Mouse (Mus musculus) hindbrain, postnatal 0 days (tissue): ENCODE data around the gene Nek2. TPM values are rescaled to one million over a fixed set of nuclear protein-coding genes. Genes with fewer than 3 reads are reported as not detected.

Experiments
- ATAC-seq: fragments of 200-750 bp; cut with Nextera tagmentation; 2 replicates; pipeline ENCODE4 v1.8.0; 2017; ENCODE audit warnings: mild to moderate bottlenecking, moderate TSS enrichment, moderate library complexity
- DNase-seq: peaks from one replicate; pipeline ENCODE4 v3.0.0-alpha.2; 2015; ENCODE audit warnings: low spot score
- H3K27ac ChIP-seq: fragments of 300-500 bp; sonication (generic); 2 replicates; pipeline ENCODE4 v1.5.1; 2014; ENCODE audit warnings: mild to moderate bottlenecking
- H3K27me3 ChIP-seq: fragments of 300-500 bp; sonication (generic); 2 replicates; pipeline ENCODE4 v1.6.1; 2014; ENCODE audit warnings: low read length, mixed read lengths; ENCODE audit not compliant: insufficient read depth
- H3K36me3 ChIP-seq: fragments of 300-500 bp; sonication (generic); 2 replicates; pipeline ENCODE4 v1.6.1; 2014; ENCODE audit warnings: low read length, mixed read lengths; ENCODE audit not compliant: insufficient read depth
- H3K4me1 ChIP-seq: fragments of 300-500 bp; sonication (generic); 2 replicates; pipeline ENCODE4 v1.6.1; 2014; ENCODE audit warnings: antibody characterized with exemption, low read length, mixed read lengths; ENCODE audit not compliant: insufficient read depth
- H3K4me2 ChIP-seq: fragments of 300-500 bp; sonication (generic); 2 replicates; pipeline ENCODE4 v1.6.1; 2014; ENCODE audit warnings: low read depth, mild to moderate bottlenecking, low read length, moderate library complexity, mixed read lengths
- H3K4me3 ChIP-seq: fragments of 300-500 bp; sonication (generic); 2 replicates; pipeline ENCODE4 v1.5.1; 2014; ENCODE audit warnings: low read length
- H3K9ac ChIP-seq: fragments of 300-500 bp; sonication (generic); replicated peaks from 2 replicates; pipeline ENCODE4 v1.6.1; 2014; ENCODE audit warnings: mild to moderate bottlenecking, low read length, moderate library complexity, mixed read lengths
- H3K9me3 ChIP-seq: fragments of 300-500 bp; sonication (generic); 2 replicates; pipeline ENCODE4 v1.6.1; 2016; ENCODE audit warnings: low read length, mixed read lengths
- CTCF ChIP-seq: IDR thresholded peaks from 2 replicates; pipeline ENCODE4 v1.5.1; 2016; ENCODE audit warnings: antibody characterized with exemption, control low read depth, low read depth
- WGBS: fragments of 180-500 bp; shearing (Covaris S2); extraction: QIAGEN DNeasy Blood & Tissue Kit; methylation state at CpG from one replicate; pipeline ENCODE4 v1.1.7; 2014; 5-methylcytosine and 5-hydroxymethylcytosine counted together
- polyA plus RNA-seq: library from polyadenylated mRNA; unstranded; fragments of >200 nt; fragmentation: Nextera tagmentation; extraction: Ambion mirVana; gene quantifications from 2 replicates; pipeline ENCODE4 v1.2.1, GENCODE M21; 2015
- total RNA-seq: library from RNA; depleted of rRNA; stranded (reverse); fragments of >200 nt; gene quantifications from 2 replicates; pipeline ENCODE4 v1.2.3, GENCODE M21; 2014

The Nek2 gene
- total and polyA plus RNA-seq, 2 experiments from 2014 or later: 7.7 to 9.1 TPM

DNA sequence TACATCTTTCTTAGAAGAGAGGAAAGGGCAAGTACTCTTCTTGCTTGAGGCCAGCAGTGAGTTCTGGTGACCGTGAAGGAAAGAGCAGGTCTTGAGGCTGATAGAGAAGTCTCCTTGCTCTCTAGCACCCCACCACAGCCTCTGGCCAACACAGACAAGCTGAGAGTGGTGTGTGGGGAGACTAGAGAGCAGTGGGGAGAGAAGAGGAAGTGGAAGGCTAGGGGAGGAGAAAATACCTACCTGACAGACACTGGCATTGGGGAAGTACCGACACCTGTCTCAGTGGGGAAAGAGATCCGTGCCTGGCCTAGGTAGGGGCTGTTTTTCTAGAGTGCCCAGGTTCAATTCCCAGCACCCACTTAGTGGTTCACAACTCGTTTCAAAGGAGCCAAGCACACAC, 7.0 kb upstream of the Nek2 start:
- no peak overlapping the region for H3K9ac ChIP-seq
- DNase-seq (no peak), ATAC-seq (no peak)
- no peak overlapping the region for H3K4me3 ChIP-seq
- H3K9me3 ChIP-seq: no peaks in the 10 kb centered on the region
- no peak overlapping the region for H3K4me2 ChIP-seq
- no peaks in the 10 kb centered on the region for H3K36me3 ChIP-seq
- H3K4me1 ChIP-seq: no peaks in the 10 kb centered on the region
- 83% methylated on average over 4 of the region's 4 CpGs for WGBS
- no peak for TF ChIP-seq CTCF
- no peak overlapping the region for H3K27ac ChIP-seq
- no peaks in the 10 kb centered on the region for H3K27me3 ChIP-seq

DNA sequence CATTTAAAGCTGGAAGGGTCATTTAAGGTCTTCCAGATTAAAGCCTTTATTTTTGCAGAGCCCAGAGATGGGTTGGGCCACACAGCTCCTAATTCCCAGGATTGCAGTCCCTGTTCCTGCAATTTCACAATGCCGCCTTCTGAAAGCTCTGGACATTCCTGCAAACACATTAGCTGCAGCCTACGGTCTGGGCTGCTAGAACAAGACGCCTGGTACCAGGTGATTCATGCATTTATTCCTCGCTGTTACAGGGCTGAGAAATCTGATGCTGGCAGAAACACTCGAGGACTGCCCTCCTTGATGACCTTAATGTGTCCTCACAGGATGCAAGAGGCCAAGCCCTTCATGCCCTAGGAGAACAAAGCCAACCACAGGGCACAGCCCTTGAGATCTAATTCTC, 6.3 kb upstream of the Nek2 start:
- no peak overlapping the region for H3K27ac ChIP-seq
- H3K4me1 ChIP-seq: no peaks in the 10 kb centered on the region
- no peak overlapping the region for H3K9ac ChIP-seq
- no peak for ATAC-seq
- H3K4me3 ChIP-seq: no peak overlapping the region
- 69% methylated on average over 5 of the region's 5 CpGs for WGBS
- H3K36me3 ChIP-seq: no peaks in the 10 kb centered on the region
- no peaks in the 10 kb centered on the region for H3K9me3 ChIP-seq
- no peaks in the 10 kb centered on the region for H3K27me3 ChIP-seq
- DNase-seq: no peak
- no peak overlapping the region for H3K4me2 ChIP-seq
- TF ChIP-seq CTCF: no peak

DNA sequence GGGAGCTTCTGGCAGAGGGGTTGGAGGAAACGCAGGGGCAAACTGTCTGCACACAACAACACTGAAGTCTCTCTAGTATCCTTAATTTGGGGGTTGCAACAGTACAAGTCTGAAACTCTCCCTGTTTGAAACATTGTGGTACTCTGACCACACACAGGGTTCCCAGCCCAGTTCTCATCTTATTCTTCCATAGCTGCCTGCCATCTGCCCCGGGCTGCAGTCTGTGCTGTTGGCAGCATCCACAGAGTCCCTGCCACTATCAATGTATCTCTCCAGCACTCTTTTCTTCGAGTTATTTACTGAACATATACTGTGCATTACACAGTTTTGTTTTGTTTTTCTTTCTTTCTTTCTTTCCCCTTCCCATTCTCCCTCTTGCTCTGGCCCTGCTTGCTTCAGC, 4.6 kb upstream of the Nek2 start:
- H3K9ac ChIP-seq: no peak overlapping the region
- H3K4me3 ChIP-seq: no peak overlapping the region
- ATAC-seq (no peak), DNase-seq (no peak)
- H3K27me3 ChIP-seq: no peaks in the 10 kb centered on the region
- no peak overlapping the region for H3K4me2 ChIP-seq
- H3K4me1 ChIP-seq: no peaks in the 10 kb centered on the region
- TF ChIP-seq CTCF: no peak
- peak overlapping the region; percentile 26; the same call in 1 of the 2 replicates for H3K27ac ChIP-seq
- WGBS: 73% methylated on average over 3 of the region's 3 CpGs
- no peaks in the 10 kb centered on the region for H3K36me3 ChIP-seq
- no peaks in the 10 kb centered on the region for H3K9me3 ChIP-seq

DNA sequence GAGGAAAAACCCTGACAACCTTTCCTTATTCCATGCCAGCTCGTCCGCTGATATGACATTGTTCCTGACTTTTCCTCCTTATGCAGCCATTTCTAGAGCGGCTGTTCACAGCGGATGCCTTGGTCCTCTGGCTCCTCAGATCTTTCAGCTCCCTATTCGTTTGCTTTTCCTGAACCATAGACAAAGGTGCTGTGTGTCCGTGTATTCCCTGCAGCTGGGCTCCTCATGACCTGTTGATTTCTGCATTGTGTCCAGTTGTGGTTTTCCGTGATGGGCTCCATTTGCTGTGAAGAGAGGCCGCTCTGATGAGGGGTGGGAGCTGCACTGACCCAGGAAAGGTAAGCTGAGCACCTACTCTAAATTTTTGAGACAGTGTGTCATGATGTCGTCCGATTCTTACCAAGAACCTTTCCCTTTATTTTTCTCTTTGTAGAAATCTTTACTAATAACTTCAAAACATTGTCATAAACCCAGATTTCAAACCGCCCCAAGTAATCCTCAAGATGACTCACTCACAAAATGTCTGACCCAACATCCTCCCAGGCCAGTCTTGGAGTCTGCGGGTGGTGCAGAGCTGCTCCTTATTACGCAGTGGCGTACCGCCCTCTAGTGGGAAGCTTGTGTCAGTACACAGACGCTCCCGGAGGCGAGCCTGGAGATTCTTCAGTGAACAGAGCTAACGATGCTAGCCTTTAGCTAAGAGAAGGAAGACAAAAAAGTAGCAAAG, 3.7 kb upstream of the Nek2 start:
- H3K9ac ChIP-seq: no peak overlapping the region
- WGBS: 39% methylated on average over 19 of the region's 19 CpGs
- no peaks in the 10 kb centered on the region; the same call in 1 of the 2 replicates for H3K4me1 ChIP-seq
- DNase-seq: peak; percentile 95
- H3K9me3 ChIP-seq: no peaks in the 10 kb centered on the region
- ATAC-seq: peak; percentile 71
- no peaks in the 10 kb centered on the region for H3K27me3 ChIP-seq
- no peak overlapping the region for H3K4me3 ChIP-seq
- H3K36me3 ChIP-seq: no peaks in the 10 kb centered on the region
- TF ChIP-seq CTCF: peak; percentile 99
- H3K4me2 ChIP-seq: no peak overlapping the region
- H3K27ac ChIP-seq: peak overlapping the region; percentile 66

DNA sequence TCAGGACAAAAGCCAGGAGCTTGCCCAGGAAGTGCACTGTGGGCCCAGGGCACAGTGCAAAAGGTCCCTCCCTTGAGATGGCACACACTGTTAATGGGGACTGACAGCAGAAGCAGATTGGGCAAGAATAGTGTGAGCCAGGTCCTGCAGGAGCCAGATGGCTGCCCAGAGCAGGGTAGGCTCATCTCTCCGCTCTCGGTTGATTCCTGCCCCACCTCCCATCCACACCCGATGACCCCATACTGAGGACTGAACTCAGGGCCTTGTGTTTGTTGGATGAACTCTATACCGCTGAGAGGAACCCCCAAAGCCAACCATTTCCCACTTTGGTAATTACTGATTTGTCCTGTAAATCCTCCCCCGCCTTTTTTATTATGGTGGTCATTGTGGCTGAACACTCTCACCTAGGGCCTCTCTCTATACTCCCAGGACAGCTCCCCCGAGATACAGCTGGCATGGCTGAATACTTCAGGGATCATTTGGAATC, 3.1 kb upstream of the Nek2 start:
- Histone ChIP-seq H3K36me3 (no peaks in the 10 kb centered on the region), H3K27ac (0 out of 2 replicates have a peak overlapping the region, but pooled peaks have one; percentile 2), H3K9ac (no peak overlapping the region), H3K4me2 (no peak overlapping the region), H3K4me1 (no peaks in the 10 kb centered on the region; the same call in 1 of the 2 replicates), H3K9me3 (no peaks in the 10 kb centered on the region), H3K27me3 (no peaks in the 10 kb centered on the region), H3K4me3 (no peak overlapping the region)
- DNase-seq (no peak), ATAC-seq (peak; percentile 56)
- no peak for TF ChIP-seq CTCF
- 37% methylated on average over 6 of the region's 6 CpGs for WGBS

DNA sequence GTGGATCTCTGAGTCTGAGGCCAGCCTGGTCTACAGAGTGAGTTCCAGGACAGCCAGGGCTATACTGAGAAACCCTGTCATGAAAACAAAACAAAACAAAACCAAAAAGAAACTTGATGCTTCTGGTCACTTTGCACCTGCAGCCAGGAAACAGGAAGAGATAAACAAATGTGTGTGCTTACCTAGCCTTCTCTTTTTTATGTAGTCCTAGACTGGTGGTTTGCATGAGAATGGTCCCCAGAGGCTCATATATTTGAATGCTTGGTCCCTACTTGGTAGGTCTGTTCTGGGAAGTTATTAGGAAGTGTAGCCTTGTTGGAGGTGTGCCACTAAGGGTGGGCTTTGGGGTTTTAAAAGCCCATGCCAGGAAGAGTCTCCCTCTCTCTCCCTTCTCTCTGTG, 2.2 kb upstream of the Nek2 start:
- H3K9me3 ChIP-seq: no peaks in the 10 kb centered on the region
- no peak overlapping the region for H3K4me2 ChIP-seq
- no peak for TF ChIP-seq CTCF
- H3K9ac ChIP-seq: no peak overlapping the region
- no peak for DNase-seq
- no peaks in the 10 kb centered on the region for H3K27me3 ChIP-seq
- H3K4me3 ChIP-seq: no peak overlapping the region
- ATAC-seq: no peak
- H3K4me1 ChIP-seq: no peaks in the 10 kb centered on the region; the same call in 1 of the 2 replicates
- no peak overlapping the region for H3K27ac ChIP-seq
- no peaks in the 10 kb centered on the region for H3K36me3 ChIP-seq

DNA sequence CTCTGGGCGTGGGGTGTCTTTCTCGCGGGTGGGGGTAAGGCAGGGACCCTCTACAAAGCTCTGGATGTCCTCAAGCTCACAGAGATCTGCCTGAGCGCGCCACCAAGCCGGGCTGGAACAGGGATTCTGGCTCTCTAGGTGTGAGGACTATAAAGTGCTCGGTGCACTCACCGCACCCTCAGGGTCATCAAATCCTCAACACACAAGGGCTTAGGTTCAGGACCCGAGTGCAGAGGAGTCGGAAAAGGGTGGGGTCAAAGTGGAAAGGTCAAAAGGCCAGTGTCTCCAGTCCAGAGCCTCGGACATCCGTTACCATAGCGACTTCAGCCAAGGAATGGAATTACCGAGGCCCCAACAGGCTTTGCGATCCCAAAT, 306 bp upstream of the Nek2 start:
- H3K4me3 ChIP-seq: peak overlapping the region; percentile 74
- H3K27ac ChIP-seq: no peak overlapping the region
- no peaks in the 10 kb centered on the region for H3K27me3 ChIP-seq
- H3K9me3 ChIP-seq: no peaks in the 10 kb centered on the region
- no peaks in the 10 kb centered on the region; the same call in 1 of the 2 replicates for H3K36me3 ChIP-seq
- H3K4me1 ChIP-seq: no peaks in the 10 kb centered on the region; the same call in 1 of the 2 replicates
- H3K9ac ChIP-seq: peak overlapping the region; percentile 52
- 6% methylated on average over 15 of the region's 15 CpGs for WGBS
- DNase-seq (no peak), ATAC-seq (peak; percentile 48)
- no peak for TF ChIP-seq CTCF
- peak overlapping the region; percentile 95 for H3K4me2 ChIP-seq
